Mouse (Mus musculus): ENCODE data around the gene Gsn. TPM values are rescaled to one million over a fixed set of nuclear protein-coding genes. Genes with fewer than 3 reads are reported as not detected.

The Gsn gene
- polyA plus RNA-seq, 1 experiment, result 2,994 TPM

GRCm38 (mm10) chr2:35218736-35219135 lies 37.4 kb upstream of the Gsn start:
- Histone ChIP-seq H3K4me1 (ENCODE audit: control insufficient read depth, insufficient read depth, low read length) (peaks cover 2% of the 10 kb centered on the region), H3K4me3 (replicated peaks; ENCODE audit: extremely low read depth, low read depth, low read length) (no peak overlapping the region)
- TF ChIP-seq CTCF (IDR thresholded peaks at IDR 0.05; ENCODE audit: insufficient read depth, low read length) (no peak), POLR2A (IDR thresholded peaks at IDR 0.05; ENCODE audit: borderline replicate concordance, extremely low read depth, low read depth, low read length) (no peak)
- no peak for DNase-seq
- 93% methylated on average over 3 of the region's 3 CpGs for WGBS

- WGBS, result 61% methylated on average over 6 of the region's 6 CpGs
- no peak overlapping the region for H3K4me3 ChIP-seq (replicated peaks; ENCODE audit: extremely low read depth, low read depth, low read length)
- TF ChIP-seq CTCF (IDR thresholded peaks at IDR 0.05; ENCODE audit: insufficient read depth, low read length), result no peak
- TF ChIP-seq POLR2A (IDR thresholded peaks at IDR 0.05; ENCODE audit: borderline replicate concordance, extremely low read depth, low read depth, low read length), result no peak
- no peak for DNase-seq
- H3K4me1 ChIP-seq (ENCODE audit: control insufficient read depth, insufficient read depth, low read length), result no peaks in the 10 kb centered on the region
Measured at GRCm38 (mm10) chr2:35222822-35223391, 33.3 kb upstream of the Gsn start.

GRCm38 (mm10) chr2:35224285-35224684 lies 31.9 kb upstream of the Gsn start:
- TF ChIP-seq POLR2A (IDR thresholded peaks at IDR 0.05; ENCODE audit: borderline replicate concordance, extremely low read depth, low read depth, low read length), result no peak
- TF ChIP-seq CTCF (IDR thresholded peaks at IDR 0.05; ENCODE audit: insufficient read depth, low read length), result no peak
- WGBS, result 88% methylated on average over 15 of the region's 15 CpGs
- H3K4me1 ChIP-seq (ENCODE audit: control insufficient read depth, insufficient read depth, low read length), result no peaks in the 10 kb centered on the region
- DNase-seq, result no peak
- H3K4me3 ChIP-seq (replicated peaks; ENCODE audit: extremely low read depth, low read depth, low read length), result no peak overlapping the region

- WGBS, result 65% methylated on average over 4 of the region's 4 CpGs
- no peak for DNase-seq
- TF ChIP-seq POLR2A (IDR thresholded peaks at IDR 0.05; ENCODE audit: borderline replicate concordance, extremely low read depth, low read depth, low read length) (no peak), CTCF (IDR thresholded peaks at IDR 0.05; ENCODE audit: insufficient read depth, low read length) (no peak)
Measured at GRCm38 (mm10) chr2:35228145-35228544, 28.0 kb upstream of the Gsn start.

GRCm38 (mm10) chr2:35230215-35230614 lies 26.0 kb upstream of the Gsn start:
- Histone ChIP-seq H3K4me1 (ENCODE audit: control insufficient read depth, insufficient read depth, low read length) (0 out of 2 replicates have a peak, but pooled peaks cover 2% of the 10 kb centered on the region), H3K4me3 (replicated peaks; ENCODE audit: extremely low read depth, low read depth, low read length) (no peak overlapping the region)
- 24% methylated on average over 8 of the region's 8 CpGs for WGBS
- DNase-seq, result no peak
- TF ChIP-seq POLR2A (IDR thresholded peaks at IDR 0.05; ENCODE audit: borderline replicate concordance, extremely low read depth, low read depth, low read length), result no peak

More at GRCm38 (mm10) chr2:35228145-35228544, 28.0 kb upstream of the Gsn start:
- H3K4me3 ChIP-seq (replicated peaks; ENCODE audit: extremely low read depth, low read depth, low read length), result no peak overlapping the region
- H3K4me1 ChIP-seq (ENCODE audit: control insufficient read depth, insufficient read depth, low read length), result 0 out of 2 replicates have a peak, but pooled peaks cover 2% of the 10 kb centered on the region

- DNase-seq, result peak; percentile 42
- Histone ChIP-seq H3K4me3 (replicated peaks; ENCODE audit: extremely low read depth, low read depth, low read length) (no peak overlapping the region), H3K4me1 (ENCODE audit: control insufficient read depth, insufficient read depth, low read length) (0 out of 2 replicates have a peak, but pooled peaks cover 2% of the 10 kb centered on the region)
- TF ChIP-seq CTCF (IDR thresholded peaks at IDR 0.05; ENCODE audit: insufficient read depth, low read length), result no peak
- TF ChIP-seq POLR2A (IDR thresholded peaks at IDR 0.05; ENCODE audit: borderline replicate concordance, extremely low read depth, low read depth, low read length), result no peak
- WGBS, result 27% methylated on average over 2 of the region's 2 CpGs
Measured at GRCm38 (mm10) chr2:35231871-35232270, 24.3 kb upstream of the Gsn start.

GRCm38 (mm10) chr2:35232595-35233445 lies 23.4 kb upstream of the Gsn start:
- H3K4me1 ChIP-seq (ENCODE audit: control insufficient read depth, insufficient read depth, low read length), result 0 out of 2 replicates have a peak, but pooled peaks cover 2% of the 10 kb centered on the region
- TF ChIP-seq POLR2A (IDR thresholded peaks at IDR 0.05; ENCODE audit: borderline replicate concordance, extremely low read depth, low read depth, low read length), result no peak
- no peak for TF ChIP-seq CTCF (IDR thresholded peaks at IDR 0.05; ENCODE audit: insufficient read depth, low read length)
- DNase-seq, result no peak
- H3K4me3 ChIP-seq (replicated peaks; ENCODE audit: extremely low read depth, low read depth, low read length), result no peak overlapping the region
- WGBS, result 49% methylated on average over 17 of the region's 17 CpGs

- DNase-seq, result no peak
- TF ChIP-seq CTCF (IDR thresholded peaks at IDR 0.05; ENCODE audit: insufficient read depth, low read length), result no peak
- no peak for TF ChIP-seq POLR2A (IDR thresholded peaks at IDR 0.05; ENCODE audit: borderline replicate concordance, extremely low read depth, low read depth, low read length)
- H3K4me3 ChIP-seq (replicated peaks; ENCODE audit: extremely low read depth, low read depth, low read length), result no peak overlapping the region
- WGBS, result 52% methylated on average over 3 of the region's 3 CpGs
- H3K4me1 ChIP-seq (ENCODE audit: control insufficient read depth, insufficient read depth, low read length), result 0 out of 2 replicates have a peak, but pooled peaks cover 2% of the 10 kb centered on the region
Measured at GRCm38 (mm10) chr2:35233898-35234297, 22.3 kb upstream of the Gsn start.

- Histone ChIP-seq H3K4me1 (ENCODE audit: control insufficient read depth, insufficient read depth, low read length) (0 out of 2 replicates have a peak, but pooled peaks cover 2% of the 10 kb centered on the region), H3K4me3 (replicated peaks; ENCODE audit: extremely low read depth, low read depth, low read length) (no peak overlapping the region)
- WGBS, result 76% methylated on average over 6 of the region's 6 CpGs
- DNase-seq, result no peak
- TF ChIP-seq POLR2A (IDR thresholded peaks at IDR 0.05; ENCODE audit: borderline replicate concordance, extremely low read depth, low read depth, low read length) (no peak), CTCF (IDR thresholded peaks at IDR 0.05; ENCODE audit: insufficient read depth, low read length) (no peak)
Measured at GRCm38 (mm10) chr2:35235021-35235420, 21.2 kb upstream of the Gsn start.
